Mouse (Mus musculus) cerebellum, postnatal 36 days (tissue): ENCODE results near the gene Tbx19.

Experiments
- DNase-seq, 2 experiments: peaks; one replicate each; pipeline ENCODE4 v3.0.0; 2021 to 2022; ENCODE audit warnings: mixed read lengths in 2 of 2

Tbx19 gene

DNA sequence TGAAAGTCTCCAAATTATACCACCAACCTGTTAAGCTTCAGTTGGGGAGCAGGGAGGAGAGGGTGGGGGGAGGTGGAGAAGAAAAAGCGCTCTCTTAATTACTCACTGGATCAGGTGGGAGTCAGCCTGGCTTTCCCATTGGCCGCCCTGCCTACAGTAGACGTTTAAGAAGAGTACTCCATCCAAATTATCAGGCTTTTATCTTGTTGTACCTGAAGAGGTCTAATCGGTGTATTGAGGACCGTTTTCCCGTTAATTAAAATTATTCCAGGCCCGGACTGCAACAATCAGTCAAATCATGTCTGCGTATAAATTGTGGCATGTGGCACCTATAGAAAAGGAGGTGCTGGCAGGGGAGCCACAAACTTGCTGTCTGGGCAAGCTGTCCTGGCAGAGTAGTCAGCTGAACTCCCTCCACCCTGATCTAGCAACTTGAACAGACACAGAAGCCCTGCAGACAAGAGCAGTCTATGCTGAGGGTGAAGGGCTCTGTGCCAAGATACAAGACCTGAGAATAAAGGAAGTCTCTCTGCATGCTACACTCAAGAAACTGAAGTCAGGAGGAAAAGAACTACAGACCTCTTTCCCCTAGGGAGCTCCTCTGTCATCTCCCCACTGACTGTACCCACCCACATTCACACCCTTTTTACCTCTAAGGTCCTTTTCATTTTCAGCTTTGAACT, at the start of gene Tbx19:
Tbx19 (minus strand) TSS at position 51 of the 683 bp plus-strand sequence.
- no peak for DNase-seq

DNA sequence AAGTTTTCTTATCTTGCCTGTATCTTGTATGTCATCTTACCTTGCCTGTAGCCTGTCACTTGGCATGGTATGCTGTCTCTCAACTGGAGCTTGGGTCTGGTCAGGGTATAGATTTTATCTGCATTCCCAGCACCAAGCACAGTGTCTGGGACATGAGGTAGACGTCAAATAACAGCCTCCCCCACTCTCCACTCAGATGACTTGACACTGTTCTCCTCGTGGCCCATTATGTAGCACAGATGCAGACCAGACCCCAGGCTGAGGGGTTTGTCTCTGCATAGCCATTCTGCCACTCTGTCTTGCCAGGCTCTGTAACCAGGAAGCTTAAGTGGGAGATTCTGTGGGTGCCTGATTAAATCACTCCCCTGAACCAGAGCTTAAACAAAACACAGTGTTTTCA, 45.0 kb upstream of the Tbx19 start:
- no peak for DNase-seq

DNA sequence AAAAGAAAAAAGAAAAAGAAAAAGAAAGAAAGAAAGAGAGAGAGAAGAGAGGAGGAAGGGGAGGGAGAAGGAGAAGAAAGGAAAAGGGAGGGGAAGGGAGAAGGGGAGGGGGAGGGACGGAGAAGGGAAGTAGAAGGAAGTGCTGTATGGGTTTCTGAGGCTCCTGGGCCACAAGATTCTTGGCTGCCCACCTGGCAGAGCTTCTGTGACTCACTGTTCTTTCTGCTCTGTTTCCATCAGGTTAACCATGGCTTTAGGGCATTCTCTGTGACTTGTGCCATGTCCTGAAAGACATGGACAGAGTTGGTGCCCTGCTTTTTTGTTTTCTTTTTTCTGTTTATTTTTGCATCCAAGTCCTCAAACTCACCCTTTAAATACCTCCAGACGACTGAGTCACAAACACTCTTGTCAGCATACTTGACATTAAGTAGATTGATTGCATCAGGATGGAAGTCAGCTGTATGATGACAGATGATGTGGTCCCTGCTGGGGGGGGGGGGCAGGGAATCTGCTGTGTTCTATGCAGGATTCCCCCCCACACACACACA, 43.0 kb upstream of the Tbx19 start:
- no peak for DNase-seq

DNA sequence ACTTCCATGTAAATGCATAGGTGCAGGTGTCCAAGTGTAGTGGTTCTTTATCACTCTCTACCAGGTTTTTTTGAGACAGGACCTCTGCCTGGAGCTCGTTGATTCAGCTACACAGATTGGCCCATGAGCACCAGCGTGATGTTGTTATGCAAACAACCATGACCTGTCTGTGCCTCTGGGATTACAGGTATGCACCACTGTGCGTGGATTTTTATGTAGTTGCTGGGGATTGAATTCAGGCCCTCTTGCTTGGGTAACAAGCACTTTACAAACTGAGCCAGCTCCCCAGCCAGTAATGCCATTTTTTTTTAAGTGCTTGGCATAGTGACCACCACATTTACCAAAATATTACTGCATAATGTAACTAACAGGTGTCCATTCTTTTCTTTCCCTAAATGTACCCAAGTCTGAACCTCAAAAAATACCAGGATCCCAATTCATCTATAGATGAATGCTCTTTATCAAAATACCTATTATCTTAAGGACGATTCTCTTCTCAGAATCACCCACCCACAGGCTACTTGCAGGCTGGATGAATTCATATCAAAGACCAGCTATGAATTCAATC, 41.0 kb upstream of the Tbx19 start:
- DNase-seq = no peak

DNA sequence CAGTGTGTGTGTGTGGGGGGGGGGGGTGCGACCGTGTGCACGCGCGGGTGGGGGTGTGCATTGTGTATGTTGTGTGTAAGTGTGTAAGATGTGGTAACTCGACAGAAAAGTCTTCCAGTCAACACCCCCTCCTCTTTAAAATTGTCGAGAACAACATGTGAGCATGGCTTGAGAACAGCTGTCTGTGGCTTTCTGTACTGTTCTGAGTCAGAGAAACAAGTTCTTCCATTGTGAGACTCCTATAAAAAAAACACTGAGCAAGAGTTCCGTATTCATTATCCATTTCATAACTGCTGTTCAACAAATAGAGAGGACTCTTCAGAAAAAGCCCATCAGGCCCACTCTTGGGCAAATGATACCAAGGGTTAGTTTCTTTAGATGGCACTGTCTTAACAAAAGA, 40.2 kb upstream of the Tbx19 start:
- DNase-seq = no peak

DNA sequence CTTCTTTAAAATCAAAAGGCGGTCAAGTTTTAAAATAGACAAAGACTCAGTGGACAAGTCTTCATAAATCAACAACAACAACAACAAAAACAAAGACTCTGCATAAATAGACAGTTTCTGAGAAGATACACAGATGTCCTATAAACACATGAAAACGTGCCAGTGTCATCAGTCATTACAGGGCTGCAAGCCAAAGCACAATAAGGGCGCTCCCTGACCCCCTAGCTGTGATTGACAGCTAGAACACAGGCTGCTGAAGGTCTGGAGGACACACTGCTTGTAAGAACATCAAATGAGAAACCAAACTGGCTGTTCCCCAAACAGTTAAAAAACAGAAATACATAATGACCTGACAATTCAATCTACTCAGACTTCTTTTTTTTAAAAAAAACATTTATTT, 39.1 kb upstream of the Tbx19 start:
- DNase-seq = no peak

DNA sequence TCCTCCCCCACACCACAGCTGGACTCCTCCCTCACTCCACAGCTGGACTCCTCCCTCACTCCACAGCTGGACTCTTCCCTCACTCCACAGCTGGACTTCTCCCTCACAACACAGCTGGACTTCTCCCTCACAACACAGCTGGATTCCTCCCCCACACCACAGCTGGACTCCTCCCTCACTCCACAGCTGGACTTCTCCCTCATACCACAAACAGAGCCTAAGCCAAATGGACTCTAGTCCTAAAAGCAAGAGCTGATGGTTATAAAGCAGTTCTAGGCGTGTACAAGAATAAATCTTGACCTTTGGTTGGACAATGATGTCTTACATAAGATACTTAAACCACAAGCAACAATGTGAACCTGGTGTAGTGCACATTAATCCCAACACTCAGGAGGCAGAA, 38.4 kb upstream of the Tbx19 start:
- no peak for DNase-seq

DNA sequence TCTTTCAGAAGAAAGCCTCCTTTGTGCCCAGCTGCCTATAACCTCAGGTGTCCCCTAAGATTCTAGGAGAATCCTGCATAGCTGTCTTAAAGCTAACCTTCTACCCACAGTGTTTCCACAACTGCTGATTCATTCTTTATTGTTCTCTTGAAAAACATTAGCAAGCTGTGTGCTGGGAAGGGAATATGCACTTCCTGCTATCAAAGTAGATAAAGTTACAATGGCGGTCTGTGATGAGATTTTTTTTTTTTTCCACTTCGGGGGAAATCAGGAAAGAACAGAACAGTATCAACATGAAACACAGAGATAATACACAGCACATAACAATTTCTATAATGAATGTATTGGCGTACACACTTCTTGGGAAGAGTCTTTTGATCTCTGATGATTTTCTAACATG, 37.3 kb upstream of the Tbx19 start:
- no peak for DNase-seq

DNA sequence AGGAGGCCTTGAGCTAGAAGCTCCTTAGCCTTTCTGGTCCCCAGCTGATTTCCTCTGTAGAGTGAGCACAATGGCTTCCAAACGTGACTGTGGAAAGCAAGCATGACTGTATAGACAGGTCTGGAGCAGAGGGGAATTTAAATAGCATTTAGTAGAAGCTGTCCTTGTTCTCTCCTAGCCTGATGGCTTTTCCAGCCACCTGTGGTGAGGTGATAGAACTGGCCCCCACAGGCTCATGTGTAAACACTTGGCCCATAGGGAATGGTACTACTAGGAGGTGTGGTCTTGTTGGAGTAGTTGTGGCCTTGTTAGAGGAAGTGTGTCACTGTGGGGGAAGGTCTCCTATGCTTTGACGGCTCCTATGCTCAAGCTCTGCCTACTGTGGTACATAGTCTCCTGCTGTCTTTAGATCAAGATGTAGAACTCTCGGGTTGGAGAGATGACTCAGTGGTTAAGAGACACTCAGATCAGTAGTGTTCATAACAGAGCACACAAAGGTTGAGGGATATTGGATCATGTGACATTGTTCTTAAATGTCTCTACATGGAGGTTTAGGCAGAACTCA, 34.9 kb upstream of the Tbx19 start:
- DNase-seq = no peak

DNA sequence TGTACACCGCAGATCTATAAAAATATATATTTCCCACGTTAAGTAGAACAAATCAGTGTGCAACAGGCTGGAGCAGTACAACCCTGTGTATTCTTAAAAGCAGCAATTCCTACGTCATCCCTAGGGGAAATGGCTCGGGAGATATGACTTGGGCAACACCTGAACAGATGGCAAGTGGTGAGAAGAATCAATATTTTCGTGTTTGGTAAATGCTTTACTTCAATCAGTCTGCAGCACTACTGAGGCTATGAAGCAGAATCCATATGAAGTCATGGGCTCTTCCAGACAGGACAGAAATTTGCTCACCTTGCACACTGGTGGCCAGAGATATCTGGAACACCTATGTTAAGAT, 34.1 kb upstream of the Tbx19 start:
- no peak for DNase-seq

DNA sequence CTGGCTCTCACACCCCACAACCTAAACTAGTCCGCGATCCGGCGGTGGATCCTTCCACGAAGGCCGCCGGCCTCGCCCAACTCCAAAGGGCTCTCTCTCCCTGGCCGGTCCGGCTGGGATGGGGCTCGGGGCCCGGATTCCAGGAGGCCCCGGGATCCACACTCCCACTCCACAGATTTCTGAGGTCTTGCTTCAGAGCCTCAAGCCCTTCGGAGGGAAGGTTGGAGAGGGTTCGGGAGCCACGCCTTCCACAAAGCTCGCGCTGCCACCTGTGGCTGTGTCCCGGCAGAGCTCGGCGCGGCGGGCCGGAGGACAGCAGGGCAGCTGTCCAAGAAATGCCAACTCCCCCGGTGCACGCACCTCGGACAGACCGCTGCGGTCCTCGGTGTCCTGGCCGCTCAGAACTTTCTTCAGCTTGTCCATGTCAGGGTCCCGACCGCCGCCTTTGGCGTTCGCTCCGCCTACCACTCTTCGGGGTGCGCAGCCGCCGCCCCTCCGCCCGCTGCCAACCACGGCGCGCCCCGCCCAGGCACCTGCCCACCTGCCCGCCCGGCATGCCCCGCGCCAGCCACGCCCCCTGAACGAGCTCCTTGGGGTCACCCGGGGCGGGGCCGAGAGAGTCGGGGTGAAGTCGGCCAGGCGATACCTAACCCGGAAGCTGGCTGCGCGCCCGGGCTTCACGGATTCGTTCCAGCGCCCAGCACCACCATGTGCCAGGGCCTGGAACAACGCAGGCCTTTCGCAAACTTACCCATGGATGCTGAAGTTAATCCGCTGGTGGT, 33.5 kb upstream of the Tbx19 start, which contains the start of gene Sft2d2:
Sft2d2 (minus strand) TSS at position 559 of the 782 bp plus-strand sequence.
- DNase-seq = peak; percentile 68 to 79

DNA sequence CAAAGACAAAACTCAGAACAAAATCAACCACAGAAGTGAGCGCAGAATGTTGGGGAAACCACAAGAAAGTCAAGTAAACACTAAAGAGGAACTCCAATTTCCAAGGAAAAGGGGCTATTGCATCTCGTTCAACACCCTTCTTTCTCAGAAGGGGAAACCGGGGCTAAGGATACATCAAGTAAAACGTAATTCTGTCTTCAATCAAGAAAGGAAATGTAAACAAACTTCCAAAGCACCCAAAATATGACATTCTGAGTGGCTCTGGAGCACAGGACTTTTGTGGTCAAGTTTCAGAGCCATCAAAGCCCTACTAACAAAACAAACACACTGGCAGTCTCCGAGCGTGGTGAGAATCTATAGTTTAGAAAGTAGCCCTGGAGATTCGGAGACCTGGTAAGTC, 32.9 kb upstream of the Tbx19 start:
- DNase-seq = no peak

DNA sequence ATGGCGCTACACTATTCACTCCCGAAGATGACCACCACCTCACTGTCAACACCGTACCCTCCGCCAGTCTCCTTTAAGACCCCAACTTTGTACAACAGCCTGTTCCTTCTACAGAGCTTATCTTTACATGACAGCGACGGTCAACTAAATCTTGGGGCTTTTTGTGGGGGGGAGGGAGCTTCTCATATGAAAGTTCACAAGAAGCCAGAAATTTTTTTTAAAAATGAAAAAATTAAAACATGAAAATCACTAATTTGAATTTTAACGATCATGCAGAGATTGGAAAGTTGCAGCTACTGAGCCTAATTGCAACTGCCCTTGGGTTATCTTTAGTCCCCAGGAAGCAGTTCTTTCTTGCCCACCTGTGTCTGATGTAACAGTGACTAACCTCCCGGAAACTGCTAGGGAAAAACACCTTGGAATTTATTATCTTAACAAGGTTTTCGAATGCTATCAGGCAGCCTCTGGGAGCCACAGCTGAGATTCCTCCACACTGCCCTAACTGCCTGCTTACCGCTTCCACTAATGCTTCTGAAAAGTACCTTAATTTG, 32.2 kb upstream of the Tbx19 start:
- no peak for DNase-seq

DNA sequence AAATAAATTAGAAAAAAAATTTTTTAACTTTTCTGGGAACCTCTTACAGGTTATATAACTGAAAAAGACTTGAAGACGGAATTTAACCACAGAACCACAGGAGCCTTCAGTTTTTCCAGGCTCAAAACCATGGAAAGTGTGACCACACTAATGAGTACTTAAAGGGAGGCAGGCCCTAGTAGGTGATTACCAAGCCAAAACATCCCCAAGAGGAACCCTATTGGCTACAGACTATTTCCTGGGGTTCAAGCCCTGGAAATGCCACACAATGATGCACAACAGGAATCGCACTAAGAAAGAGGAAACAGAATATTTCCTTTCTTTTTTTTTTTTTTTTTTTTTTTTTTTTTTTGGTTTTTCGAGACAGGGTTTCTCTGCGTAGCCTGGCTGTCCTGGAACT, 31.5 kb upstream of the Tbx19 start:
- no peak for DNase-seq

DNA sequence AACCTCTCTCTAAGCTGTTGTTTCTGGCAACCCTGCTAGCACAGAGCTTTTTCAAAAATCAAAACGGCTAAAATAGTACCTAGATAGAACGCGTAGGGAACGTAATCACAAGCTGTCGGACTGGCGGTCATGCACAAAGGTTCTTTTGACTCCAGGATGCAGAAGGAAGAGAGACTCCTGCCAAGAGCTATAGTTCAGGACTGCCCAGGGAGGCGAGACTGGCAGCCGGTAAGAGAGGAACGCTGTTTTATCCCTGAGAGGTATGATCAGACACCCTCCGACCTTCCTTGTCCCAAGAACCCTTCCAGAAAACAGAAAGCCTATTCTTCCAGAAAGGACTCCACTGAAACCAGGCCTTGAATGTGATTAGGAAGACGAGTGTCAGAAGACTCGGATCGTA, 31.0 kb upstream of the Tbx19 start:
- DNase-seq = no peak

DNA sequence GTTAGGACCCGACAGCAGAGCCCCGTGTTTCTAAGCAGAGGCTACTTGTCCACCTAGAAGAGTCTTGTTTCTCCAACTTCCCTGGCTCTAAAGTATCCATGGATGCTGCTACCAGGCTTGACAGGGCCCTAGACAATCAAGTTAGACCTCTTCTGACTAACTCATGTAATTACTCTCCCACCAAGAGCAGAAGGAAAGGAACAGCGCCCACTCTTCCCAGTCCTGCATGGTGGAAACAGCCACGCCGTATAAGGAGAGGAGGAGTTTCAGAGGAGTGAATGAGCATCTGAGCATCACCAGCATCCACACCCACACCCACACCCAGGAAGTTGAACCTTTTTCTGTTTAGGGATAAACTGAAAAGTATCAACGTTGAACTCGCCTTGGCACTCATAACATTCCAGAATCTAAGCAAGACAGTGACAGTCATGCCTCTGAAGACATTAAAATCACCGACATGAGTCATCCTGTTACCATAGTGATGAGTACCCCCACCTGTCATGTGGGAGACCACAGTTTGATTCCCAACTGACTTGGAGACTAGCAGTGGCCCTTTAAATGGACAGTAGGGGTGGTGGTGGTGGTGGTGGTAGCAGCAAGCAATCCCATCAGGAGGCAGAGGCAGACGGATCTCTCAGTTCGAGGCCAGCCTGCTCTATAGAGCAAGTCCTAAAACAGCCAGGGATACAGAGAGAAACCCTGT, 30.1 kb upstream of the Tbx19 start:
- no peak for DNase-seq

DNA sequence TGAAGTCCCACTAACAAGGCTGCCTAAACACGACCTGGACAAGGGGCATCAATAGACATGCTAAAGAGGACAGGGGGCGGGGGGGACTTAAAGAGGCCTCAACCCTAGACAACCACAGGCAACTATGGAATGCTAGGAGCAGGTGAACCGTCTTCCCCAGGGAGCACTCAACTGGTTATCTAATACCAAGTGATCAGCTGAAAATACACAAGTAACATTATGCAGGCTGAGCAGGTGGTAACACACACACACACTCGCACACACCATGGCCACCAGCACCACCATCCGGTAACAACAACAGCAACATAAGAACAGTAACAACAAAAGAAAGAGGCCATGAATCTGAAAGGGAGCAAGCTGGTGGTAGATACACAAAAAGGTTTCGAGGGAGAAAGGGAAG, 29.5 kb upstream of the Tbx19 start:
- no peak for DNase-seq

DNA sequence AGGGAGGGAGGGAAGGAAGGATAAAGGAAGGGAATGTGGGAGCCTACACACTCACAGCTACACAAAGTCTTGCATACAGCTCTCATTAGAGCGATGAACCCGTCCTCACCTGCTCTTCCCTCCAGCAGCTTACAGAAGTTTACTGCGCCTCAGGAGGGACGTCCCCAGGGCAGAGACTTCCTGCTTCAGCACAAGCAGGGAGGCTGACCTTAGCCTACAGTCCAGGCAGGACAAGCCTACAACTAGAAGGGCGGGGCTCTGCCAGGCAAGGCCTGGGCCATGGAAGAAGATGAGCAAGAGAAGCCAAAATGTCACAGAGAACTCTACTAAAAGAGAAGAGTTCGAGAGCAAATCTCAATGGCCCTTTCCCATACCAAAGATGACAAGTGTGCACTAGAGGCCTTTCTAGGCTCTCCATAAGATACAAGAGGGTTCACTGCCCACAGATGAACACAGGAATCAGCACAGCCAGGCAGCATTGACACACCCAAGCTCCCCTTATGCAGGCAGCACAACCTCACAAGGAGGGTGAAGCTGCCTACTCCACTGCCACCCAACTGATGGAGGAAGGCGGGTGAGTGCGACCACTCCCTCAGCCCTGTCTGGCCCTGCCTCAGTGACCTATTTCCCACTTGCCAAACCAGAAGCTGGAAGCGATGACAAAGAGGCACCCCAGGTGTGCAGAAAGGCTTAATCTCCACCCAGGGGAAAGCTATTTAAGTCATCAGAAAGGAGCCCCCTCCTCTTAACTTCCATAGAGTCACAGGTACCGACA, 28.4 kb upstream of the Tbx19 start:
- no peak for DNase-seq

DNA sequence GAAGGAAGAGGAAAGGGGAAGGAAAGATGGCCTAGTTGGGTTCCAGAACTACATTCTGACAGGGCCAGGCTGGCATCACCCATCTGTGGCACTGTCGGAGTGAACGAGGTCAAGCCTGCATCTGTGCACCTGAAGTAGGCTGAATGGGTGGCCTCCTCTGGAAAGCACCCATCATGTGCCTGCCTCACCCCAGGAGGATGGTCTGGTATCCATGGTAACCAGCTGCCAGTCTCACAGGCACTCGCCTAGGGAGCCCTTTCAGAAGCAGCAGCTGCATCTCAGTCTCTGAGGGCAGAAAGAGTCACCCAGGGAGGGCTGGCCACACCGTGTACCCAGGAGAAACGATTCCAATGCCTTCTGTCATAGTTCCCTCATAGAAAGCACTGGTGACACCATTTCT, 26.8 kb upstream of the Tbx19 start:
- no peak for DNase-seq

DNA sequence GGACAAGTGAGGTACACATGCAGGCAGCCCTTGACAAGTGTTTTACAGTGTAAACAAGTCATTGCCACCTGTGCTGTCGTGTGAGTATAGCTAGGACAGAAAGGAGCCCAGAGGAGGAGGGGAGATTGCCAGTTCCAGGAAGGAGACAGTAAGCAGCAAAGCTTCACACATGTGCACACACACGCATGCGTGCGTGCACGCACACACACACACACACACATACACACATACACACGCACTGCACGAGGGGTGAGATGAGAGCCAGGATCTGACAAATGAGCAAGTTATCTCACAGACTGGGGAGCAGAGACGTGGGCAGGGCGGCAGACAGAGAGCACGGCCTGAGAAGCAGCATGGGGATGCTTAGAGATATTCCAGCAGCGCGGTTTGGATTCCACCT, 25.9 kb upstream of the Tbx19 start:
- DNase-seq = no peak

DNA sequence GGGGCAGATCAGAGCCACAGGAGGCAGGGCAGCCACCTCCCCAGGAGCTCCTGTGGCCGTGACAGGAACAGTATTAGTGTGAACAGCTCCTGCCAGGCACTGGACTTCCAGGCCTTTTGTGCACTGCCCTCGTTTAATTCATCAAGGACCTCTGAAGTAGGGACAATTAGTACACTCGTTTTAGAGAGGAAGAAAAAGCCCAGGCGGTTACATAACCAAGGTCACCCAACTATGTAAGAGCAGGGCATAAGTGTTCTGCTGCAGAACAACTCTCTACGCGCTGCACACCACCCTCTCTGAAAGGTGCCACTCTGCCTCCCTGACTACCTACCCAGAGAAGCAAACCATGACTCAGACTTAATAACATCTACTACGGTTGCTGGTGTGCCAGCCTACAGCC, 24.5 kb upstream of the Tbx19 start:
- no peak for DNase-seq

DNA sequence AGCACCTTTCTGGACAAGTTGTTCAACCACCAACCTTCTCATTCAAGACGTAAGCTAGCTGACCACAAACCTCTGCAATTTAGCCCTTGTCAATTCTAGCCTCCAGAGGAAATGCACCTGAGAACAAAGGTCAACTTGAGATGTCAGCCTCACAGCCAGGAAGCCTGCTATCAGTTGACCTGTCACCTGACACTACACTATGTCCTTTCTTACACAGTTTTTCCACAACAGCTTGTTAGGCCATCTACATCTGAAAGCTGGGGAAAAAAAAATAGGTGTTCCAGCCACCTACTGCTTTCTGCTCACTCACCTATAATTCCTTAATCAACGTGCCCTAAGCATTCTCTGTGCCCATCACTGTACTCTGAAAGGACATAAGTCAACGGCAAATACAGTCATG, 23.6 kb upstream of the Tbx19 start:
- DNase-seq = no peak
